Mouse (Mus musculus): ENCODE measurements around the gene Tuba3a. TPM values are rescaled to one million over a fixed set of nuclear protein-coding genes. Genes with fewer than 3 reads are reported as not detected.
"Not testable (repeated sequence)": the region's sequence is repeated elsewhere in the genome, so short reads cannot be mapped to it uniquely, and the experiment has no call there.

Tuba3a gene
- polyA plus RNA-seq, 1 experiment from 2014 or later = 0.09 TPM

DNA sequence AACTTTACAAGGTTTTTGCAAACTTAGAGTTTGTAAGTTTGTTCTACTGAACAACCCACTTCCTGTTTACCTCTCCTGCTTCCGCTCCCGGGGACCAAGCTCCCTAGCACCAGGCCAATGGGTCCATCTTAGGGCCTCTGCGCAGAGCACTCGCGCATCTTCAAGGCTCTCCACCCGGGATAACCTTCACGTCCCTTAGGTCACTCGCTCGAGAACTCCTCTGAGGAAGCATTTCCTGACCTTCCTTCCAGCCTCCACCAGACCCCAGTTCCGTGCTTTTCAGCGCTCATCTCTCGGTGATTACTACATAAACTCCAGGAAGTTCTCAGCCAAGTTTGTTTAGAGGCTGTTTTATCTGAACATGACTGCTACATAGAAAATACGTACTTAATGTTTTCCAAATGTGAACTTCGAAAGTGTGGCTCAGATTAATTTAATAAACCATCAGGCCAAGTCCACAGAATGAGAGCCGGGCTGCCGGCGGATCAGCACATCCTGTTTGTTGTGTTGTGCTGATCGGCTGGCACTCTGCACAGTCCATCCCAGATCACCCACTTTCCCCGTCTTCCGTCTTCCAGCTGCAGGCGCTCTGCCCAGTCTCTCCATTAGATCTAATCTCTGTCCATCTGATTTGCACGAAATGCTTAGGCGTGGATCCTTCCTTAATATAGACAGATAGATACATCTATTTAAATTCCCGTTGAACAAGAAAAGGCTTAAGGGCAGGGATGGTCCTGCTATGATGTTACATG, 16.6 kb upstream of the Tuba3a start:
- H3K36me3 ChIP-seq = peaks cover 15% of the 10 kb centered on the region
- H3K4me1 ChIP-seq = no peaks in the 10 kb centered on the region
- H3K27me3 ChIP-seq (ENCODE audit: insufficient read depth, poor library complexity, severe bottlenecking) = no peaks in the 10 kb centered on the region
- DNase-seq (ENCODE audit: low spot score) = no peak
- no peak overlapping the region for H3K27ac ChIP-seq
- no peak overlapping the region for H3K4me3 ChIP-seq
- no peaks in the 10 kb centered on the region for H3K9me3 ChIP-seq
- 86% methylated on average over 24 of the region's 24 CpGs for WGBS

DNA sequence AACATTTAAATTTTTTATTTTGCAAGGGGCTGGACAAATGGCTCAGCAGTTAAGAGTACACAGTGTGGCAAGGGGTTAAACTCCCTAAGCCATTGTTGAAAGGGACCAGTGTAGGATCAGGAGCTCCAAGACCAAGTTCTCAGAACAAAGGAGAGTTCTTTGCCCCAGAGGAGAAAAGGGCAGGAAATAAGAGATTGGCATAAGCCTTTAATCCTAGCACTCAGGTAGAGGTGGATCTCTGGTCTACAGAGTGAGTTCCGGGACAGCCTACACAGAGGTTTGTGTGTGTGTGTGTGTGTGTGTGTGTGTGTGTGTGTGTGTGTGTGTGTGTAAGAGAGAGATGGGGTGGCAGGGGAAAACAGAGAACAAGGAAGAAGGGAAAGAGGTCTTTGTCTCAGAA, 15.1 kb upstream of the Tuba3a start:
- Histone ChIP-seq H3K27me3 (ENCODE audit: insufficient read depth, poor library complexity, severe bottlenecking) (0 out of 2 replicates have a peak, but pooled peaks cover under 1% of the 10 kb centered on the region), H3K36me3 (peaks cover under 1% of the 10 kb centered on the region), H3K27ac (no peak overlapping the region), H3K9me3 (no peaks in the 10 kb centered on the region), H3K4me3 (no peak overlapping the region), H3K4me1 (no peaks in the 10 kb centered on the region)
- 71% methylated on average over 1 of the region's 1 CpGs for WGBS
- DNase-seq (ENCODE audit: low spot score) = no peak

DNA sequence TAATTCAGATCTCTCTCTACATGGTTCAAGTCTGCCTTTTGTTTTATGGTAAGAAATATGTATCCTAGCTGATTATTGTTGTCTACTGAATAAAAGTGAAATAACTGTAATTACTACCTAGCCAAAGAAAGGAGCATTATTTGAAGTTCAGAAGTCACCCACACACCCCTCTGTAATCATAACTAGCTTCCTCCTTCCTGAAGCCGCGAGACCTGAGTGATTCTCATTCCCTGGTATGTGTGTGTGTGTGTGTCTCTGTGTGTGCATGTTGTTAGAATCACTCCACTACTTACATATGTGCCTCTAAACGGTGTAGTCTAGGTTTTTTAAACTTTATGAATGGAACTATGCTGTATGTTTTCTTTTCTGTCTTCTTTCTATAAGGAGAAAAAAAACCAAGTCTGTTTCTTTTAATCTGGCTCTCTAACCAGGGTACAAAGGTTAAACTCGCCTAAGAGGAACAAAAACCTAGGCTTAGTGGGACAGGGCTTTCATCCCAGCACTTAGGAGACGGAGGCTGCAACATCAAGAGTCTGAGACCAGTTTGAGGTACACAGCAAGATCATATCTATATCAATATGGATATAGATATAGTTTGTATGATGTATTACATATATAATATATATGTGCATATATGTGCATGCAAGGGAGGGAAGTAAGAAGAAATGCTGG, 11.4 kb upstream of the Tuba3a start:
- Histone ChIP-seq H3K9me3 (no peaks in the 10 kb centered on the region), H3K27me3 (ENCODE audit: insufficient read depth, poor library complexity, severe bottlenecking) (0 out of 2 replicates have a peak, but pooled peaks cover 6% of the 10 kb centered on the region), H3K4me3 (no peak overlapping the region), H3K4me1 (no peaks in the 10 kb centered on the region), H3K27ac (no peak overlapping the region), H3K36me3 (no peaks in the 10 kb centered on the region)
- peak; percentile 22 for DNase-seq (ENCODE audit: low spot score)
- 71% methylated on average over 5 of the region's 5 CpGs for WGBS

DNA sequence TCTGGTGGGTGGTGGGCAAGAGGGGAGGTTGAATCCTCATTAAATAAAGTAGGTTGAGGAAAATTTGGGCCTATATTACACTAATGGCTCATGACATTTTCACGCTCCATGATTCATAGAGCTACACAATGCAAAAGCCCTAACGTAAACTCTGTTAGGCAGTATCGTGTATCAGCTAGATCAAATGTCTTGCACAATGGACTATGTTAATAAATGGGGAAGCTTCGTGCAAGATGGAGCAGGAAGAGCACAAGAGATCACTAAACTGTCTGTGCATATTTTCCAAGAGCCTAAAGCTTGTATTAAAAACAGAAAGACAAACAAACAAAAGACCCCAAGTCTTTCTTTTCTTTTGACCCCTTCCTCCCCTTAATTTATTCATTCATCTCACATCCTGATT, 8.2 kb upstream of the Tuba3a start:
- no peaks in the 10 kb centered on the region for H3K9me3 ChIP-seq
- 0 out of 2 replicates have a peak, but pooled peaks cover 8% of the 10 kb centered on the region for H3K27me3 ChIP-seq (ENCODE audit: insufficient read depth, poor library complexity, severe bottlenecking)
- H3K27ac ChIP-seq = no peak overlapping the region
- no peak overlapping the region for H3K4me3 ChIP-seq
- H3K4me1 ChIP-seq = no peaks in the 10 kb centered on the region
- 87% methylated on average over 4 of the region's 4 CpGs for WGBS
- H3K36me3 ChIP-seq = no peaks in the 10 kb centered on the region
- DNase-seq (ENCODE audit: low spot score) = no peak

DNA sequence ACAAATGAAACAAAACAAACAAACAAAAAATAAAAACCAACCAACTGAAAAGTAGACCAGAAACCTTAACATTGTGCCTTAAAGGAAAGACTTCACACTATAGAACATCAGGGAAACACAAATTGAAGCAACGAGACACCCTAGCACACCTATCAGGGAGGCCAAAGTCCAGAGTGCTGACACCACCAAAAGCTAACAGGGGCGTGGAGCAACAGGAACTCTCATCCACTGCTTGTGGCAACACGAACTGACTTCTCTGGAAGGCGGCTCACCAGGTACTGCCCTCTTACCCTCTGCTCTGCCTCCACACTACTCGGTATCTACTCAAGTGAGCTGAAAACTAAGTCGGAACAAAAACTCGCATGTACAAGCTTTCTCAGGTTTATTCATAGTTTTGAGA, 6.4 kb upstream of the Tuba3a start:
- Histone ChIP-seq H3K9me3 (no peaks in the 10 kb centered on the region), H3K36me3 (no peaks in the 10 kb centered on the region), H3K27me3 (ENCODE audit: insufficient read depth, poor library complexity, severe bottlenecking) (0 out of 2 replicates have a peak, but pooled peaks cover 9% of the 10 kb centered on the region), H3K4me3 (no peak overlapping the region), H3K4me1 (no peaks in the 10 kb centered on the region), H3K27ac (no peak overlapping the region)
- 89% methylated on average over 7 of the region's 7 CpGs for WGBS
- DNase-seq (ENCODE audit: low spot score) = no peak

DNA sequence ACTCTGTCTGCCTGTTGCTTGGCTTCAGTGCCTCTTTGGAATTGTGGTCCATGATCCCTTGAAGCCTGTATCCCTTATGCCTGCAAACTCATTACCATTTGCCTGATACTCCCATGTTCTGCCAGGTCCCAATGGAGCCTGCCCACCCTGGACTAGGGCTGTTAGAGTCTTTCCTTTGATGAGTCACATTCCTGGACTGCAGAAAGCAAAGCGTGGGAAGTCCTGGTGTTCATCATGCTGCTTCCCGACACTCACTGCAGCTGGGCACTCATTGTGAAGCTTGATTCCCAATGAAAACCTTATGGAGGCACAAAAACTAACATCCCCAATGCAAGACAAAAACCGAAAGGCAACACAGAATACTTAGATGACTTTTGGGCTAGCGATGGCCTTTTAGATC, 5.5 kb upstream of the Tuba3a start:
- Histone ChIP-seq H3K36me3 (no peaks in the 10 kb centered on the region), H3K9me3 (no peaks in the 10 kb centered on the region), H3K4me3 (no peak overlapping the region), H3K4me1 (no peaks in the 10 kb centered on the region), H3K27ac (no peak overlapping the region), H3K27me3 (ENCODE audit: insufficient read depth, poor library complexity, severe bottlenecking) (0 out of 2 replicates have a peak, but pooled peaks cover 9% of the 10 kb centered on the region)
- WGBS = 63% methylated on average over 4 of the region's 4 CpGs
- no peak for DNase-seq (ENCODE audit: low spot score)

DNA sequence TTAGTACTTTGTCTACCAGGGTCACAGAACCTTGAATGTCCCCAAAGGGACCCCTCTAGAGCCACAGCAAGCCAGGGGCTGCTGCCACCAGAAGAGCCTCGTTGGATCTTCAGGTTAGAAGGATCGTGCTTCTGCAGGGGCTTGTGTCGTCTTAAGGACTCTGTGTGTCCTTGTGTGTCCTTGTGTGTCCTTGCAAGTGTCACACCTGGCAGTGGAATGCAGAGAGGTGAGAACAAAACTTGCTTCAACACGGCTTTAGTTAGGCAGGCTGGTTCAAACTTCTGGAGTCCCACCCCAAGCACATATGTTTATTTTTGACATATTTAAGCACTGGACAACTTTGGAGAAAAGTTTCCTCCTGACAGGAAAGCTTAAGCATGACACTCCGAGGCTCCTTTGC, 2.9 kb upstream of the Tuba3a start:
- no peaks in the 10 kb centered on the region for H3K36me3 ChIP-seq
- WGBS = 69% methylated on average over 5 of the region's 5 CpGs
- H3K4me3 ChIP-seq = no peak overlapping the region
- 0 out of 2 replicates have a peak, but pooled peaks cover 4% of the 10 kb centered on the region for H3K27me3 ChIP-seq (ENCODE audit: insufficient read depth, poor library complexity, severe bottlenecking)
- no peaks in the 10 kb centered on the region for H3K4me1 ChIP-seq
- DNase-seq (ENCODE audit: low spot score) = no peak
- no peaks in the 10 kb centered on the region for H3K9me3 ChIP-seq
- no peak overlapping the region for H3K27ac ChIP-seq

DNA sequence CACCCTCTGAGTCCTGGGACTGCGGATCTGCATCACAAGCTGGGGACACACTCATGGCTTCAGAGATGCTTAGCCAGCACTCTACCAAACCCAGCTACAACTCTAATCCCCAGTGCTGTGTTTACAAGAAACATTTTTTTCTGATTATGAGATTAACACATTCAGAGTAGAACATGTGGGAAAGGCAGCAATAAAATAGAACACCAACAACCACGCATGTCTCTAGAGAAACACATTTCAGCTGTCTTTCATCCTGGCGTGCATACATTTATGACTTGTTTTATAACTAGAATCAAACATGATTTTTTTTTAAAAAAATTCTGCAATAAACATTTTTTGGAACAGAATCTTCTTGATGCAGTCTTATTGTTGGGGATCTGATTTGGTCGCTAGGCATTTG, 1.1 kb upstream of the Tuba3a start:
- no peaks in the 10 kb centered on the region for H3K36me3 ChIP-seq
- no peak overlapping the region for H3K27ac ChIP-seq
- H3K9me3 ChIP-seq = no peaks in the 10 kb centered on the region
- DNase-seq (ENCODE audit: low spot score) = no peak
- no peaks in the 10 kb centered on the region for H3K4me1 ChIP-seq
- 86% methylated on average over 4 of the region's 4 CpGs for WGBS
- H3K27me3 ChIP-seq (ENCODE audit: insufficient read depth, poor library complexity, severe bottlenecking) = 0 out of 2 replicates have a peak, but pooled peaks cover 4% of the 10 kb centered on the region
- no peak overlapping the region for H3K4me3 ChIP-seq

DNA sequence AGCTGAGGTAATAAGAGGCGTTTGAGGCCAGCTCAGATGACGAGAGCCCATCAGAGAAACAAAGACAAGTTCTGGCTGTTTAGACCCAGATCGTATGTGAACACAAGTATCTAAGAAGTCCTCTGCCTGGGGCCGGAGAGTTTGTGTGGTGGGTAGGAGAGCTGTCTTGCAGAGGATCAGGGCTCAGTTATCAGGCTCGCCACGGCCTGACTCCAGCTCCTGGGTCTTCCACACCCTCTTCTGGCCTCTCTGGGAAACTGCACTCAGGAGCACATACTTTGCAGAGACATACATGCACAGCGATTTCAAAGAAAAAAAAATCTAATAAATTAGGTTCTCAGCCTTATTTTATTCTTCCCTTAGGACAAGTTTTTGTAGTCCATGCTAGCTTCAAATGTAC, 1.1 kb downstream of the Tuba3a start:
- no peak overlapping the region for H3K27ac ChIP-seq
- no peaks in the 10 kb centered on the region for H3K9me3 ChIP-seq
- no peak overlapping the region for H3K4me3 ChIP-seq
- H3K36me3 ChIP-seq = no peaks in the 10 kb centered on the region
- no peaks in the 10 kb centered on the region for H3K4me1 ChIP-seq
- DNase-seq (ENCODE audit: low spot score) = no peak
- WGBS = 88% methylated on average over 7 of the region's 7 CpGs
- H3K27me3 ChIP-seq (ENCODE audit: insufficient read depth, poor library complexity, severe bottlenecking) = 0 out of 2 replicates have a peak, but pooled peaks cover 4% of the 10 kb centered on the region

DNA sequence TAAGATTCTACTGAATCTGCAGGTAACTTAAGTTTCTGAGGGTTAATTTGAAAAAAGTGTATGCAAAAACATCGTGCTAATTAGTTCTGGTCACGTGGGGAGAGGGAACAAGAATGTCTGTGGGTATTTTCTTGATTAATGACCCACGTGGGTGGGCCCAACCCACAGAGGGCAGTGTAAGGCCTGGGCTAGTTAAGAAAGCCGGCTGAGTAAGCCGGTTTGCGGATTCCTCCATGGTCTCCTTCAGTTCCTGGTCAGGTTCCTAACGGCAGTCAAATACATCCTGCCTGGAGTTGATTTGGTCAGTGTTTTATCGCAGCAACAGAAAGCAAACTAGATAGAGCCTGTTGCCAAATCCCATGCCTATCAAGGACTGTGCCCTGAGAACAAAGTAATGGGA, 1.6 kb downstream of the Tuba3a start:
- 52% methylated on average over 8 of the region's 8 CpGs for WGBS
- Histone ChIP-seq H3K9me3 (no peaks in the 10 kb centered on the region), H3K4me1 (no peaks in the 10 kb centered on the region), H3K4me3 (no peak overlapping the region), H3K27ac (no peak overlapping the region), H3K27me3 (ENCODE audit: insufficient read depth, poor library complexity, severe bottlenecking) (0 out of 2 replicates have a peak, but pooled peaks cover 3% of the 10 kb centered on the region), H3K36me3 (no peaks in the 10 kb centered on the region)
- no peak for DNase-seq (ENCODE audit: low spot score)

DNA sequence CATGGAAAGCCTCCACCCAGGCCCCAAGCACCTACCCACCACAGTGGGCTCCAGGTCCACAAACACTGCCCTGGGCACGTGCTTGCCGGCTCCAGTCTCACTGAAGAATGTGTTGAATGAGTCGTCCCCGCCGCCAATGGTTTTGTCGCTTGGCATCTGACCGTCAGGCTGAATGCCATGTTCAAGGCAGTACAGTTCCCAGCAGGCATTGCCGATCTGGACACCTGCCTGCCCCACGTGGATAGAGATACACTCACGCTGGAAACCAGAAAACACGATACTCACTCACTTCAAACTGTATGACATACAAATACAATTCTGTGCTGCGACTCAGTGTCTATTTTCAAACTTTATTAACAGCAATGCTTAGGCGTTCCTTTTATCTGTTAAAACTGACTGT, 3.1 kb downstream of the Tuba3a start:
- not testable (repeated sequence) for H3K9me3 ChIP-seq; H3K36me3 ChIP-seq; H3K27me3 ChIP-seq (ENCODE audit: insufficient read depth, poor library complexity, severe bottlenecking); H3K4me1 ChIP-seq; H3K4me3 ChIP-seq; H3K27ac ChIP-seq; DNase-seq (ENCODE audit: low spot score)
- 86% methylated on average over 13 of the region's 13 CpGs for WGBS

DNA sequence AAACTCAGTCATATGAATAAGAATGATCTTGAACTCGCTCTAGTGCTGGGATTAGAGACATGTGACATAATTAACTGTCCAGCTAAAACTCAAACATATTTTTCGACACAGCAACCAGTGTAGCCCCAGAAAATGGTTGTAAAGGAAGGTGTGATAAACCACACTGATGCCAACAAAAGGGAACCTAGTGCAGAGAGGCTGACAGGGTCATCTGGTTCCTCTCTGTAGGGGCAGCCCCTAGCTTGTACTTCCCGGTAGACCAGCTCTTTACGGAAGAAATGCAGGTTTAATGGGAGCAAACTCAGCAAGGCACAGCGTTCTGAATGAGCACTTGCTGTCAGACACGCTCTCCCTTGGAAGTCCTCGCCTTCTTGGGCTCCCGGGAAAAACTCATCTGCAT, 6.1 kb downstream of the Tuba3a start:
- no peaks in the 10 kb centered on the region for H3K9me3 ChIP-seq
- no peaks in the 10 kb centered on the region for H3K4me1 ChIP-seq
- no peaks in the 10 kb centered on the region for H3K27me3 ChIP-seq (ENCODE audit: insufficient read depth, poor library complexity, severe bottlenecking)
- H3K27ac ChIP-seq = no peak overlapping the region
- no peak for DNase-seq (ENCODE audit: low spot score)
- no peak overlapping the region for H3K4me3 ChIP-seq
- 60% methylated on average over 8 of the region's 8 CpGs for WGBS
- no peaks in the 10 kb centered on the region for H3K36me3 ChIP-seq

DNA sequence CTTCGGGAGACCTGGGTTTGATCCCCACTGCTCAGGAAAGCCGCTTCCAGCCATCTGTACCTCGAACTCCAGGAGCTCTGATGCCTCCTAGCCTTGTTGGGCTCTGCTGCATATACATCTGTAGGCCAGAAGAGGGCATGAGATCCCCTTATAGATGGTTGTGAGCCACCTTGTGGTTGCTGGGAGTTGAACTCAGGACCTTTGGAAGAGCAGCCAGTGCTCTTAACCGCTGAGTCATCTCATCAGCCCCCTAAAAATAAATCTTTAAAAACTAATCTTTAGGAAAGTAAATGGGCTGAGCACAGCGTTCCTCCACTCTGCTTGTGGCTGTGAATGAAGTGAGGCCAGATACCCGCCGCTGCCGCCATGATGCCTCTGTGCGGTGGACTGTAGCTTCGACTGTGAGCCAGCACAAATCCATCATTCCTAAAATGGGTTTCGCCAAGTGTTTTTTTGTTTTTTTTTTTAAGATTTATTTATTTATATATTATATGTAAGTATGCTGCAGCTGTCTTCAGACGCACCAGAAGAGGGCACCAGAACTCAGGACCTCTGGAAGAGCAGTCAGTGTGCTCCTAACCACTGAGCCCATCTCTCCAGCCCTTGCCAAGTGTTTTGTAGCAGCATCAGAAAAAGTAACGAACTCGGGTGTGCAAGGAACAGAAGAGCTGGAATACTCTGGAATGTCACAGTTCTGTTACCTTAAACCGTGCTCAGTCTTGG, 10.8 kb downstream of the Tuba3a start:
- no peaks in the 10 kb centered on the region for H3K36me3 ChIP-seq
- H3K9me3 ChIP-seq = no peaks in the 10 kb centered on the region
- peaks cover 16% of the 10 kb centered on the region; the same call in 1 of the 2 replicates for H3K27me3 ChIP-seq (ENCODE audit: insufficient read depth, poor library complexity, severe bottlenecking)
- WGBS = 58% methylated on average over 15 of the region's 15 CpGs
- H3K27ac ChIP-seq = no peak overlapping the region
- no peak for DNase-seq (ENCODE audit: low spot score)
- H3K4me1 ChIP-seq = peaks cover 4% of the 10 kb centered on the region; the same call in 1 of the 2 replicates
- no peak overlapping the region for H3K4me3 ChIP-seq

Data from heart, embryonic 10.5 days (tissue).